Mouse (Mus musculus) 3134 (cell line): ENCODE data around the gene Gpr146.

Source experiments
- DNase-seq: peaks from one replicate; pipeline ENCODE4 v3.0.0-alpha.2; 2011; ENCODE audit warnings: low spot score; ENCODE audit not compliant: insufficient read length; ENCODE audit errors: extremely low read depth

The Gpr146 gene

GRCm38 (mm10) chr5:139423026-139423865 is 45.7 kb downstream of the Gpr146 start, which contains the start of gene Gper1:
TSS of gene Gper1 (plus strand) at chr5:139423151.
- DNase-seq, result peak; percentile 79

DNA sequence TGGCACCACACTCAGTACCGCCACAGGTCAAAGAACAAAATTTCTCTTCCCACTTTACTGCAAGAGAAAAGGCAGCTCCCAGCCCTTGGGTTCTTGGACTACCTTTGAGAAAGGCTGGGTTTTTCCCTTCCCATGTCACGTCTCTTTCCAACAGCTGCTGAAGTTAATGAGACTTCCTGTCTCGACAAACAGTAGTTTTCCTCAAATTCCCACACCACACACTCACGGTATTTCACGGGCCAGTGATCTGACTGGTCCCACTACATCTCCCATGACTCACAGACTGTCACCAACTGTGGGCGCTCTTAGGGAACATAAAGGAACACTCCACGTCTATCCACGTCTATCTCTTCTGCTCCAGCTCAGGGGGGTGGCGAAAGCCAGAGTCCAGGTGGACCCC is 47.7 kb downstream of the Gpr146 start:
- DNase-seq, result no peak

DNA sequence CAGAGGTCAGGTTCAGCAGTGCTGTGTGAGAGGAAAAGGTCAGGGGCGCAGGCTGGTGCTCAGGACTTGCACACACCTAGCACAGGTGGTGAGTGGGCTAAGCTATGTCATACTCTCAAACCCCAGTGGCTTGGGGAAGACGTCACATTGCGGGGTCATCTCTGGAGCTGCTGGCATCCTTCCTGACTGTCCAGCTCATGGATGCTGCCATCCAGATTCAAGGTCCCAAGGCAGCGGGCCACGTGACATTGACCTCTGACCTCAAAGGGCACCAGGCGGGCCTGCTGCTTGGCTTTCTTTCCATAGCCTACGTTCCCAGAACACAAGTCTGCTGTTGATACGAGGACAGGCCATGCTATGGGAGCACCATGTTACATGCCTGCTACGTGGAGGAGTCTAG is 49.5 kb downstream of the Gpr146 start:
- DNase-seq, result no peak

DNA sequence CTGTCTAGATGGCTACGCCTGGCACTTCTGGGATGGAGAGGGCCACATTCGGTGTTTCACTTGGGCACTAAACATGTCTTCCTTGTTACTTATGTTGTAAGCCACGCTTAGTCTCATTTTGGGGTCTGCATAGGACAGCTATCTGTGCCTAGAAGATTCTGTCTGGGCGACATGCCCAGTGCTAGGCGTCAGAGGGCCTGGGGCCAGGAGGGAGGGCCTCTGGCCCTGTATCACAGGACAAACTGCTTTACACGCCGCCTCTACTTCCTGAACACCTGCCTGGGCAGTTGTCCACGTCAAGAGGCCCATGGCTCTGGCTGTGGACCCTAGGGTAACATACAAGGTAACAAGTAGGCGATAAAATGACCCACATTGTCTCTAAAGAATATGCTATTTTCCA is 50.5 kb downstream of the Gpr146 start:
- no peak for DNase-seq

DNA sequence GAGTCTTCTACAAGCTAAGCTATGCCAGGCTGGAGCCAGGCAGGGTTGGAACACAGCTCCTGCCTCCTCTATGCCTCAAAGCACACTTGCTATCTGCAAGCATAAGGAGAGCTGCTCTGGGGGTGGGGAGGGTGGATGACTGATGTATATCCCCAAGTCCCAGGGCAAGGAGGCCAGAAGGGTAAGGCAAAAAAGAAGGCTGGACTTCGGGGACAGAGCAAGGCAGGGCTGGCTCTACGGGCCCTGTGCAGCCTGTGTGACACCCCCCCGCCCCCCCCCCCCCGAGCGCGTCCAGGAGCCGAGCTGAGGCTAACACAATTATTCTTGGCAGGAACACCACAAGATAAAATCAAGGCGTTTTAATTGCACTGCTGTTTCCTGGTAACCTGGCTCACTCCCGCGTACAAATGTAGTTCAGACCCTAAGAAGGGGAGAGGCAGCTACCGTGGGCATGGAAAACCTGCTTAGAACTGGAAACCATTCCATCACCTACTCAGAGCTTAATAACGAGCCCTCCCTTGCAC is 52.4 kb downstream of the Gpr146 start:
- no peak for DNase-seq

DNA sequence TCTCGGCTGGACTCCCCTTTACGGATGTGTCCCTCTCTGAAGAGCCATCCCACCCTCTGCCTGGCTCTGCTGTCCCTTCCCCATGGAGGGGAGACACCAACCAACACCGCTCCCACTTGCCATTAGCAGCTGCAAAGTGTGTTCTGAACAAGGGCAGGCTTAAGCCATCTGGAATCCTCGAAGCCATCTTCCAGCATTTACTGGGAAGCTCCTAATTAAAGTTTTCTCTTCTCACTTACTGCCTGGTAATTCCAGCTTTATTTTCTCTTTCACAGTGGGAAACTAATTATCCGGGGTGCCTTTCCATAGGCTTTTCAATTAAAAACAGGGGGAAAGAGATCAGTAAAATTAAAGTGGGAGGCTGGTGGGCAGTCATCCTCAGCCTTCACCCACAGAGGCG is 54.8 kb downstream of the Gpr146 start:
- no peak for DNase-seq

DNA sequence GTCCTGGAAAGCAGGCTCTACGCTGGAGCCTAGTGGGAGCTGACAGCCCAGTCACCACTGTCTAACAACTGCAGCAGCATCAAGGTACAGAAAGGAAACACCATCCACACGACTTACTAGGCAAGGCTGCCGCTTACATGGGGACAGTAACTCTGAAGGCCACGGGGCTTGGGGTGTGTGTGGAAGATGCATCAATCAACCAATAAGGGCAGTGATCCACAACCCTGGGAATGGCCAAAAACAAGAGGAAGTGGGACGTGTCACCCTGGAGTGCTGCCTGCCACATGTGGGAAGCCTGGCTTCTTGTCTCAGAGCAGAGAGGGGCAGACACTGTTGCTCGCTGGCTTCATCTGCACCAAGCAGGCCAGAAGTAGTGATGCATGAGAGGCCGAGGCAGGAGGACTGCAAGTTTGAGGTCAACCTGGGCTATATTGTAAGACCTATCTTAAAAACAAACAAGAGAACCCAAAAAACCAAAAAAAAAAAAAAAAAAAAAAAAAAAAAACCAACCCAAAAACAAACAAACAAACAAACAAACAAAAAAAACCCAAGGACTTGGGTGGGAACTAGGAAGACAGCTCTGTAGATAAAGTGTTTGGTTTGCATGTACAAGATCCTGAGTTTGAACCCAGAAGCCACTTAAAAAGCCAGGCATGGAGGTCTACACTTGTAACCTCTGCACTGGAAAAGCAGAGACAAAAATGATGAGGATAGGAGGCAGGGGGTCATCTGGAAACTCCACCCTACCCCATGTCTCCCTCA is 55.4 kb downstream of the Gpr146 start:
- DNase-seq, result no peak

DNA sequence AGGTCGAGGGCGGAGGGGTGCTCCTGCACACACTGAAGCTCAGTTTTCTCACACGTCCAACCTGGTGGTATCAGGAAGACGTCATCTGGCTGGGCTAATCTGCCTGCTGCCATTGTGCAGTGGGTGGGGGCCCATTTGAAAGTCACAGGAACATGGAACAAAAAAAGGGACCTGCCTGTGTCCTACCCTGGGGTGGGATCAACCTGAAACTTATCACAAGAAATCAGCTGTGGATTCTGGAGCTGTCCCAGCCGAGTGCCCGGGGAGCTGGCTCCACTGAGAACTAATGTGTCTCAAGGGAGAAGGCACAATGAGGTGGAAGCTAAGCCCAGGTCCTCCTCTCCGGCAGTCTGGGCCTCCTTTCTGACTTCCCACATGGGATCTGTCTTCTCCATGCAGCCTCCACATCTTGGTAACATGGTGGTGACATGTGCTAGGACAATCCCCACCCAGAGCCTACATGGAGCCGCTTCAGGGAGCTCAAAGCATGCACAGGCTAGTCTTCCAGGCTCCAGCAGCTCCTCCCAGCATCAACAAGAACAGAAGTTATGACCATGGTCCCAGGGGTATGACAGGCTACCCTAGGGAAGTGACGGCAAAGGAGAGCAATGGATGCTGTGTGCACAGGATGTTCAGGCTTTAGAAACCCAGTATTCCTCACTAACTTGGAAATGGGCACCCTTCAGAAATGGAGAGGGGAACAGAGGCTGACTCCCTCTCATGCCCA is 56.5 kb downstream of the Gpr146 start:
- no peak for DNase-seq

DNA sequence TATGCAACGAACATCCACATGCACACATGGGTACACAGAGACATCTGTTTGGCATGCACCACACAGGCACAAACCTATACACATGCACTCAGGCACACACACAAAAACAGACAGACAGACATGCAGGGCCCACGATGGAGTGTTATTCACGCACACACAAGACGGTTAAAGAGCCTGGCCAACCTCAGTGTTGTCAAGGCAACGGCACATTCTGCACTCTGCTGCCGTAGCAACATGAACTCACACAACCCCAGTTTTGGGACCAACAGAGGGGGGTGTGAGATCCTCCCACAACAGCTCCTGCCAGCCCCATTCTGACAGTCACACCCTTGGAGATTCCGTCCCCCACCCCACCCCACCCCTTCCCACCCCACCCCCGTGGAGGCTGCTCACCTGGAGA is 57.4 kb downstream of the Gpr146 start:
- no peak for DNase-seq

- DNase-seq, result no peak
These were observed 60.3 kb downstream of the Gpr146 start for GRCm38 (mm10) chr5:139437769-139438168.

DNA sequence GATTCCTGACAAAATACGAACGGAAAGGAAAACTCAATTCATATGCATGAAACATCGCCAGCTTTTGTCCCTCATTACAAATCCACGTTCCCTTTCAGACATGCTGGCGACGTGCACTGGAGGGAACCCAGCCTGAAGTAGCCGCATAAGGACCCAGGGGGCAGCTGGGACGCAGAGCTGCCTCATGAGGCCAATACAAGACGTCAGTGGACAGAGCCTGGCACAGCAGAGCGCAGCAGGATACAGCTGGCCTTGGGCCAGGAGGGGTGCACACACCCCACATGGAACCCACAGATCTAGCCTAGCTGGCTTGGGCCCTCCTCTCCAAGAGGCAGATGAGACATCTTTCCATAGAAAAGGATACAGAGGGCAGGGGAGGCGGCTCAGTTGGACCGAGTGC is 60.9 kb downstream of the Gpr146 start:
- DNase-seq, result no peak

GRCm38 (mm10) chr5:139440451-139440850 is 63.0 kb downstream of the Gpr146 start:
- no peak for DNase-seq

GRCm38 (mm10) chr5:139440926-139441725 is 63.6 kb downstream of the Gpr146 start:
- DNase-seq, result no peak

- no peak for DNase-seq
These were observed 64.2 kb downstream of the Gpr146 start for GRCm38 (mm10) chr5:139441726-139442018.

DNA sequence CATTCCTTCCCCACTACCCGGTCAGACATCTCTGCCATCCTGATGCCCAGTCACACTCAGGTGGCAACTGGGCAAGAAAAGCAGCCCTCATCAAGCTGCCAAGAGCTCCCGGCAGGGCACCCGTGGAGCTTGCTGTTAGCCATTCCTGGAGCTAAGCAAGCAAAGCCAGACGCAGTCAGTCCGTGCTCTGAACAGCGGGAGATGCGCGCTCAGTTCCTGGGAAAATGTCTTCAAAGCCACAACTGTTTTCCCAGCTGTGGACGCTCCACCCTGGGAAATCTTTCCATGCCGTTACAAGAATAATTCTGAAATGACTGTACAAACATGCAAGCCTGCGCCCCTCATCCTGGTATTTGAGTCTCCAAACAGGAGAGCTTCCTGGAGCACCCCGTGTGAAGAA is 64.9 kb downstream of the Gpr146 start:
- no peak for DNase-seq

DNA sequence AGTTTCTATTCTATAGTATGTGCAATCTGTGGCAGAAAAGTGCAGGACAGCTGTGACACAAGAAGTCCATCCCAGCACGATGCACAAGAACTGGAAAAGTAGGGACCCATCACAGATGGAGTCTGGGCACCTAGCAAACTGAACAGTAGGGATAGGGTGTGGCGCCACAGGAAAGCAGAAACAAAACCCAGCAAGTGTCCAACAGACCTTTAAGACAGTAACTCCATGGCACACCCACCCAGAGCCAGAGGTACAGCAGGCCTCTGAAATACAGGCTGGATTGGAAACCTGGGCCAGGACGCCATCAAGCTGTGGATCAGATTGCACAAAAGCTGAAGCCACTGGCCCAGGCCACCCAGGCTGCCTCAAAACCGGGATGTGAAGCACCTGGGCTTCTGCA is 65.5 kb downstream of the Gpr146 start:
- no peak for DNase-seq

GRCm38 (mm10) chr5:139445258-139445657 is 67.8 kb downstream of the Gpr146 start:
- DNase-seq, result no peak
